Mouse (Mus musculus): Measurements from ENCODE around the gene Bglap3. TPM values are rescaled to one million over a fixed set of nuclear protein-coding genes. Genes with fewer than 3 reads are reported as not detected.
"Not testable (repeated sequence)": the region's sequence is repeated elsewhere in the genome, so short reads cannot be mapped to it uniquely, and the experiment has no call there.

The Bglap3 gene
- polyA plus RNA-seq, 1 experiment from 2014 or later, result 0.20 TPM

GRCm38 (mm10) chr3:88382383-88382782 lies 9.8 kb upstream of the Bglap3 start:
- H3K27me3 ChIP-seq (ENCODE audit: control insufficient read depth, insufficient read depth, low read length); H3K4me1 ChIP-seq (replicated peaks; ENCODE audit: control insufficient read depth, insufficient read depth, low read length); H3K4me3 ChIP-seq (replicated peaks; ENCODE audit: low read length); H3K36me3 ChIP-seq (replicated peaks; ENCODE audit: control insufficient read depth, insufficient read depth); H3K9ac ChIP-seq; DNase-seq (ENCODE audit: low spot score); H3K9me3 ChIP-seq (ENCODE audit: control insufficient read depth, low read length); H3K27ac ChIP-seq: not testable (repeated sequence)
- H3K4me2 ChIP-seq (replicated peaks), result peak overlapping the region; percentile 41; the same call in 1 of the 2 replicates
- 25% methylated on average over 1 of the region's 7 CpGs for WGBS
- peak; percentile 22; the same call in 1 of the 2 replicates for ATAC-seq (ENCODE audit: low FRiP score)

GRCm38 (mm10) chr3:88381389-88382315 lies 9.1 kb upstream of the Bglap3 start:
- H3K4me1 ChIP-seq (replicated peaks; ENCODE audit: control insufficient read depth, insufficient read depth, low read length); H3K27me3 ChIP-seq (ENCODE audit: control insufficient read depth, insufficient read depth, low read length); H3K36me3 ChIP-seq (replicated peaks; ENCODE audit: control insufficient read depth, insufficient read depth); H3K9me3 ChIP-seq (ENCODE audit: control insufficient read depth, low read length): not testable (repeated sequence)
- peak overlapping the region; percentile 41 for H3K4me2 ChIP-seq (replicated peaks)
- peak overlapping the region; percentile 10; the same call in 1 of the 2 replicates for H3K4me3 ChIP-seq (replicated peaks; ENCODE audit: low read length)
- H3K9ac ChIP-seq, result peak overlapping the region; percentile 51
- H3K27ac ChIP-seq, result peak overlapping the region; percentile 83
- WGBS, result 7% methylated on average over 19 of the region's 22 CpGs
- ATAC-seq (ENCODE audit: low FRiP score) (peak; percentile 88), DNase-seq (ENCODE audit: low spot score) (peak; percentile 48)

GRCm38 (mm10) chr3:88378599-88378998 lies 6.1 kb upstream of the Bglap3 start, which contains the start of gene Bglap2:
Bglap2 (minus strand) TSS chr3:88378699.
- H3K9ac ChIP-seq; H3K4me3 ChIP-seq (replicated peaks; ENCODE audit: low read length); H3K4me2 ChIP-seq (replicated peaks); H3K36me3 ChIP-seq (replicated peaks; ENCODE audit: control insufficient read depth, insufficient read depth); H3K27me3 ChIP-seq (ENCODE audit: control insufficient read depth, insufficient read depth, low read length); H3K9me3 ChIP-seq (ENCODE audit: control insufficient read depth, low read length); H3K27ac ChIP-seq; H3K4me1 ChIP-seq (replicated peaks; ENCODE audit: control insufficient read depth, insufficient read depth, low read length); ATAC-seq (ENCODE audit: low FRiP score); DNase-seq (ENCODE audit: low spot score): not testable (repeated sequence)
- WGBS, result 75% methylated on average over 5 of the region's 5 CpGs

- H3K9ac ChIP-seq, result peak overlapping the region; percentile 36; the same call in 1 of the 2 replicates
- not testable (repeated sequence) for DNase-seq (ENCODE audit: low spot score); H3K4me3 ChIP-seq (replicated peaks; ENCODE audit: low read length); H3K27me3 ChIP-seq (ENCODE audit: control insufficient read depth, insufficient read depth, low read length); ATAC-seq (ENCODE audit: low FRiP score); H3K9me3 ChIP-seq (ENCODE audit: control insufficient read depth, low read length); H3K4me1 ChIP-seq (replicated peaks; ENCODE audit: control insufficient read depth, insufficient read depth, low read length); H3K36me3 ChIP-seq (replicated peaks; ENCODE audit: control insufficient read depth, insufficient read depth)
- H3K4me2 ChIP-seq (replicated peaks), result peak overlapping the region; percentile 40
- H3K27ac ChIP-seq, result peak overlapping the region; percentile 55; the same call in 1 of the 2 replicates
- 24% methylated on average over 4 of the region's 7 CpGs for WGBS
These were observed 4.1 kb upstream of the Bglap3 start for GRCm38 (mm10) chr3:88376644-88377043.

- Histone ChIP-seq H3K4me2 (replicated peaks) (peak overlapping the region; percentile 40), H3K9ac (peak overlapping the region; percentile 36; the same call in 1 of the 2 replicates), H3K27ac (peak overlapping the region; percentile 55; the same call in 1 of the 2 replicates)
- H3K9me3 ChIP-seq (ENCODE audit: control insufficient read depth, low read length); H3K4me3 ChIP-seq (replicated peaks; ENCODE audit: low read length); H3K4me1 ChIP-seq (replicated peaks; ENCODE audit: control insufficient read depth, insufficient read depth, low read length); H3K36me3 ChIP-seq (replicated peaks; ENCODE audit: control insufficient read depth, insufficient read depth); H3K27me3 ChIP-seq (ENCODE audit: control insufficient read depth, insufficient read depth, low read length): not testable (repeated sequence)
- 12% methylated on average over 16 of the region's 19 CpGs for WGBS
- DNase-seq (ENCODE audit: low spot score) (peak; percentile 29), ATAC-seq (ENCODE audit: low FRiP score) (peak; percentile 88)
These were observed 3.4 kb upstream of the Bglap3 start for GRCm38 (mm10) chr3:88375750-88376626.

GRCm38 (mm10) chr3:88368511-88368910 lies 4.0 kb downstream of the Bglap3 start:
- not testable (repeated sequence) for H3K9ac ChIP-seq; H3K9me3 ChIP-seq (ENCODE audit: control insufficient read depth, low read length); H3K36me3 ChIP-seq (replicated peaks; ENCODE audit: control insufficient read depth, insufficient read depth); DNase-seq (ENCODE audit: low spot score); H3K27me3 ChIP-seq (ENCODE audit: control insufficient read depth, insufficient read depth, low read length); H3K4me1 ChIP-seq (replicated peaks; ENCODE audit: control insufficient read depth, insufficient read depth, low read length); H3K27ac ChIP-seq; H3K4me3 ChIP-seq (replicated peaks; ENCODE audit: low read length); H3K4me2 ChIP-seq (replicated peaks); ATAC-seq (ENCODE audit: low FRiP score)
- WGBS, result 92% methylated on average over 7 of the region's 7 CpGs

- ATAC-seq (ENCODE audit: low FRiP score), result peak; percentile 18; the same call in 1 of the 2 replicates
- H3K4me2 ChIP-seq (replicated peaks), result not testable (repeated sequence)
These were observed 5.0 kb downstream of the Bglap3 start for GRCm38 (mm10) chr3:88367517-88367916.

GRCm38 (mm10) chr3:88366830-88367428 lies 5.6 kb downstream of the Bglap3 start:
- Histone ChIP-seq H3K36me3 (replicated peaks; ENCODE audit: control insufficient read depth, insufficient read depth) (peaks cover 18% of the 10 kb centered on the region), H3K4me2 (replicated peaks) (peak overlapping the region; percentile 28), H3K4me3 (replicated peaks; ENCODE audit: low read length) (peak overlapping the region; percentile 21), H3K27ac (peak overlapping the region; percentile 63), H3K9ac (peak overlapping the region; percentile 16; the same call in 1 of the 2 replicates)
- H3K9me3 ChIP-seq (ENCODE audit: control insufficient read depth, low read length); DNase-seq (ENCODE audit: low spot score); H3K27me3 ChIP-seq (ENCODE audit: control insufficient read depth, insufficient read depth, low read length); H3K4me1 ChIP-seq (replicated peaks; ENCODE audit: control insufficient read depth, insufficient read depth, low read length): not testable (repeated sequence)
- under 1% methylated on average over 14 of the region's 22 CpGs for WGBS
- ATAC-seq (ENCODE audit: low FRiP score), result peak; percentile 82

More at GRCm38 (mm10) chr3:88367517-88367916, 5.0 kb downstream of the Bglap3 start:
- DNase-seq (ENCODE audit: low spot score); H3K4me1 ChIP-seq (replicated peaks; ENCODE audit: control insufficient read depth, insufficient read depth, low read length); H3K27ac ChIP-seq; H3K4me3 ChIP-seq (replicated peaks; ENCODE audit: low read length); H3K27me3 ChIP-seq (ENCODE audit: control insufficient read depth, insufficient read depth, low read length); H3K9me3 ChIP-seq (ENCODE audit: control insufficient read depth, low read length); H3K9ac ChIP-seq: not testable (repeated sequence)
- H3K36me3 ChIP-seq (replicated peaks; ENCODE audit: control insufficient read depth, insufficient read depth), result peaks cover 12% of the 10 kb centered on the region
- 49% methylated on average over 3 of the region's 7 CpGs for WGBS

Measured in hindbrain, embryonic 14.5 days (tissue).